Mouse (Mus musculus): ENCODE results near the gene Gm47841. TPM values are rescaled to one million over a fixed set of nuclear protein-coding genes. Genes with fewer than 3 reads are reported as not detected.

Gene Gm47841
- polyA plus RNA-seq (2015; fragmentation: Nextera tagmentation; extraction: Ambion mirVana): not detected in 2 replicates

GRCm38 (mm10) chr15:101047194-101047555 lies at the start of gene Gm47841:
Gene Gm47841 (minus strand): TSS chr15:101047397.
- Histone ChIP-seq H3K4me2 (replicated peaks; ENCODE audit: low read depth, low read length) (peak within 1 kb of the TSS; percentile 99), H3K27me3 (ENCODE audit: insufficient read depth, low read length) (peaks cover 62% of the 10 kb centered on the region), H3K4me1 (ENCODE audit: insufficient read depth, low read length) (peaks cover 21% of the 10 kb centered on the region), H3K27ac (ENCODE audit: low read length) (no peak within 1 kb of the TSS), H3K9me3 (ENCODE audit: low read length) (no peaks in the 10 kb centered on the region), H3K9ac (replicated peaks; ENCODE audit: low read length) (peak within 1 kb of the TSS; percentile 61), H3K36me3 (ENCODE audit: insufficient read depth, low read length) (peaks cover 7% of the 10 kb centered on the region; the same call in 1 of the 2 replicates), H3K4me3 (ENCODE audit: low read length) (peak within 1 kb of the TSS; percentile 54)
- peak; percentile 39; the same call in 1 of the 2 replicates for ATAC-seq (ENCODE audit: low FRiP score, low TSS enrichment)
- WGBS: 2% methylated on average over 23 of the region's 23 CpGs

GRCm38 (mm10) chr15:101095392-101095791 lies 48.2 kb upstream of the Gm47841 start:
- H3K36me3 ChIP-seq (ENCODE audit: insufficient read depth, low read length): no peaks in the 10 kb centered on the region
- ATAC-seq (ENCODE audit: low FRiP score, low TSS enrichment): no peak
- H3K27me3 ChIP-seq (ENCODE audit: insufficient read depth, low read length): peaks cover 18% of the 10 kb centered on the region; the same call in 1 of the 2 replicates
- peaks cover 49% of the 10 kb centered on the region for H3K4me1 ChIP-seq (ENCODE audit: insufficient read depth, low read length)
- WGBS: 50% methylated on average over 3 of the region's 3 CpGs
- H3K9ac ChIP-seq (replicated peaks; ENCODE audit: low read length): no peak overlapping the region
- H3K4me3 ChIP-seq (ENCODE audit: low read length): no peak overlapping the region
- H3K9me3 ChIP-seq (ENCODE audit: low read length): no peaks in the 10 kb centered on the region
- no peak overlapping the region for H3K27ac ChIP-seq (ENCODE audit: low read length)
- no peak overlapping the region for H3K4me2 ChIP-seq (replicated peaks; ENCODE audit: low read depth, low read length)

GRCm38 (mm10) chr15:101094979-101095378 lies 47.8 kb upstream of the Gm47841 start:
- Histone ChIP-seq H3K4me3 (ENCODE audit: low read length) (no peak overlapping the region), H3K36me3 (ENCODE audit: insufficient read depth, low read length) (no peaks in the 10 kb centered on the region), H3K4me2 (replicated peaks; ENCODE audit: low read depth, low read length) (no peak overlapping the region), H3K9me3 (ENCODE audit: low read length) (no peaks in the 10 kb centered on the region), H3K4me1 (ENCODE audit: insufficient read depth, low read length) (peaks cover 49% of the 10 kb centered on the region), H3K27ac (ENCODE audit: low read length) (no peak overlapping the region), H3K9ac (replicated peaks; ENCODE audit: low read length) (no peak overlapping the region), H3K27me3 (ENCODE audit: insufficient read depth, low read length) (peaks cover 22% of the 10 kb centered on the region; the same call in 1 of the 2 replicates)
- 29% methylated on average over 9 of the region's 9 CpGs for WGBS
- no peak for ATAC-seq (ENCODE audit: low FRiP score, low TSS enrichment)

GRCm38 (mm10) chr15:101093988-101094387 lies 46.8 kb upstream of the Gm47841 start:
- ATAC-seq (ENCODE audit: low FRiP score, low TSS enrichment): no peak
- Histone ChIP-seq H3K9me3 (ENCODE audit: low read length) (no peaks in the 10 kb centered on the region), H3K36me3 (ENCODE audit: insufficient read depth, low read length) (no peaks in the 10 kb centered on the region), H3K9ac (replicated peaks; ENCODE audit: low read length) (no peak overlapping the region), H3K4me3 (ENCODE audit: low read length) (no peak overlapping the region), H3K4me2 (replicated peaks; ENCODE audit: low read depth, low read length) (no peak overlapping the region), H3K4me1 (ENCODE audit: insufficient read depth, low read length) (peaks cover 49% of the 10 kb centered on the region), H3K27ac (ENCODE audit: low read length) (no peak overlapping the region), H3K27me3 (ENCODE audit: insufficient read depth, low read length) (peaks cover 15% of the 10 kb centered on the region; the same call in 1 of the 2 replicates)
- 30% methylated on average over 6 of the region's 6 CpGs for WGBS

- Histone ChIP-seq H3K4me3 (ENCODE audit: low read length) (peak overlapping the region; percentile 22; the same call in 1 of the 2 replicates), H3K27ac (ENCODE audit: low read length) (peak overlapping the region; percentile 75)
- peak; percentile 93 for ATAC-seq (ENCODE audit: low FRiP score, low TSS enrichment)
These were observed 45.8 kb upstream of the Gm47841 start for GRCm38 (mm10) chr15:101092829-101093648.

GRCm38 (mm10) chr15:101092121-101092828 lies 45.1 kb upstream of the Gm47841 start:
- peak overlapping the region; percentile 39 for H3K9ac ChIP-seq (replicated peaks; ENCODE audit: low read length)
- 28% methylated on average over 14 of the region's 14 CpGs for WGBS
- peaks cover 36% of the 10 kb centered on the region for H3K4me1 ChIP-seq (ENCODE audit: insufficient read depth, low read length)
- ATAC-seq (ENCODE audit: low FRiP score, low TSS enrichment): peak; percentile 46
- H3K27ac ChIP-seq (ENCODE audit: low read length): peak overlapping the region; percentile 75
- peaks cover 13% of the 10 kb centered on the region; the same call in 1 of the 2 replicates for H3K27me3 ChIP-seq (ENCODE audit: insufficient read depth, low read length)
- no peaks in the 10 kb centered on the region for H3K36me3 ChIP-seq (ENCODE audit: insufficient read depth, low read length)
- H3K4me3 ChIP-seq (ENCODE audit: low read length): peak overlapping the region; percentile 22; the same call in 1 of the 2 replicates
- H3K4me2 ChIP-seq (replicated peaks; ENCODE audit: low read depth, low read length): peak overlapping the region; percentile 39
- H3K9me3 ChIP-seq (ENCODE audit: low read length): no peaks in the 10 kb centered on the region

More at GRCm38 (mm10) chr15:101092829-101093648, 45.8 kb upstream of the Gm47841 start:
- Histone ChIP-seq H3K9me3 (ENCODE audit: low read length) (no peaks in the 10 kb centered on the region), H3K4me2 (replicated peaks; ENCODE audit: low read depth, low read length) (peak overlapping the region; percentile 39), H3K36me3 (ENCODE audit: insufficient read depth, low read length) (no peaks in the 10 kb centered on the region), H3K27me3 (ENCODE audit: insufficient read depth, low read length) (peaks cover 14% of the 10 kb centered on the region; the same call in 1 of the 2 replicates), H3K9ac (replicated peaks; ENCODE audit: low read length) (peak overlapping the region; percentile 39), H3K4me1 (ENCODE audit: insufficient read depth, low read length) (peaks cover 42% of the 10 kb centered on the region)
- WGBS: 11% methylated on average over 25 of the region's 25 CpGs

GRCm38 (mm10) chr15:101091551-101091950 lies 44.4 kb upstream of the Gm47841 start:
- Histone ChIP-seq H3K27ac (ENCODE audit: low read length) (no peak overlapping the region), H3K4me2 (replicated peaks; ENCODE audit: low read depth, low read length) (no peak overlapping the region), H3K9ac (replicated peaks; ENCODE audit: low read length) (no peak overlapping the region), H3K4me1 (ENCODE audit: insufficient read depth, low read length) (peaks cover 35% of the 10 kb centered on the region), H3K27me3 (ENCODE audit: insufficient read depth, low read length) (peaks cover 15% of the 10 kb centered on the region; the same call in 1 of the 2 replicates), H3K4me3 (ENCODE audit: low read length) (no peak overlapping the region), H3K36me3 (ENCODE audit: insufficient read depth, low read length) (no peaks in the 10 kb centered on the region), H3K9me3 (ENCODE audit: low read length) (no peaks in the 10 kb centered on the region)
- 93% methylated on average over 8 of the region's 8 CpGs for WGBS
- ATAC-seq (ENCODE audit: low FRiP score, low TSS enrichment): no peak

GRCm38 (mm10) chr15:101088291-101088690 lies 41.1 kb upstream of the Gm47841 start:
- no peak overlapping the region for H3K27ac ChIP-seq (ENCODE audit: low read length)
- H3K9me3 ChIP-seq (ENCODE audit: low read length): no peaks in the 10 kb centered on the region
- peaks cover 15% of the 10 kb centered on the region; the same call in 1 of the 2 replicates for H3K27me3 ChIP-seq (ENCODE audit: insufficient read depth, low read length)
- peaks cover 20% of the 10 kb centered on the region for H3K4me1 ChIP-seq (ENCODE audit: insufficient read depth, low read length)
- no peak overlapping the region for H3K4me2 ChIP-seq (replicated peaks; ENCODE audit: low read depth, low read length)
- no peak for ATAC-seq (ENCODE audit: low FRiP score, low TSS enrichment)
- no peak overlapping the region for H3K4me3 ChIP-seq (ENCODE audit: low read length)
- no peak overlapping the region for H3K9ac ChIP-seq (replicated peaks; ENCODE audit: low read length)
- WGBS: 74% methylated on average over 4 of the region's 4 CpGs
- no peaks in the 10 kb centered on the region for H3K36me3 ChIP-seq (ENCODE audit: insufficient read depth, low read length)

- Histone ChIP-seq H3K4me2 (replicated peaks; ENCODE audit: low read depth, low read length) (no peak overlapping the region), H3K4me1 (ENCODE audit: insufficient read depth, low read length) (peaks cover 12% of the 10 kb centered on the region; the same call in 1 of the 2 replicates), H3K9me3 (ENCODE audit: low read length) (no peaks in the 10 kb centered on the region), H3K27ac (ENCODE audit: low read length) (no peak overlapping the region), H3K36me3 (ENCODE audit: insufficient read depth, low read length) (no peaks in the 10 kb centered on the region), H3K9ac (replicated peaks; ENCODE audit: low read length) (no peak overlapping the region), H3K27me3 (ENCODE audit: insufficient read depth, low read length) (peaks cover 15% of the 10 kb centered on the region; the same call in 1 of the 2 replicates), H3K4me3 (ENCODE audit: low read length) (no peak overlapping the region)
- WGBS: 64% methylated on average over 3 of the region's 3 CpGs
- no peak for ATAC-seq (ENCODE audit: low FRiP score, low TSS enrichment)
These were observed 39.8 kb upstream of the Gm47841 start for GRCm38 (mm10) chr15:101086956-101087355.

All from kidney, embryonic 16.5 days (tissue).